Mouse (Mus musculus) hindbrain, embryonic 15.5 days (tissue): ENCODE results near the gene Mcm2. TPM values are rescaled to one million over a fixed set of nuclear protein-coding genes. Genes with fewer than 3 reads are reported as not detected.

Experiments used
- ATAC-seq: fragments of 200-750 bp; cut with Nextera tagmentation; 2 replicates; pipeline ENCODE4 v1.8.0; 2017; ENCODE audit warnings: low read depth, moderate number of reproducible peaks, moderate TSS enrichment; ENCODE audit not compliant: low FRiP score
- H3K27ac ChIP-seq: fragments of 300-500 bp; sonication (generic); replicated peaks from 2 replicates; pipeline ENCODE4 v1.5.1; 2015; ENCODE audit warnings: mild to moderate bottlenecking, inconsistent platforms
- H3K27me3 ChIP-seq: fragments of 300-500 bp; sonication (generic); 2 replicates; pipeline ENCODE4 v1.6.1; 2015; ENCODE audit warnings: control low read depth, inconsistent platforms
- H3K36me3 ChIP-seq: fragments of 300-500 bp; sonication (generic); 2 replicates; pipeline ENCODE4 v1.6.1; 2015; ENCODE audit warnings: control low read depth, inconsistent platforms
- H3K4me1 ChIP-seq: fragments of 300-500 bp; sonication (generic); replicated peaks from 2 replicates; pipeline ENCODE4 v1.6.1; 2015; ENCODE audit warnings: control low read depth, inconsistent platforms
- H3K4me2 ChIP-seq: fragments of 300-500 bp; sonication (generic); 2 replicates; pipeline ENCODE4 v1.6.1; 2015; ENCODE audit warnings: moderate library complexity, mild to moderate bottlenecking, inconsistent platforms
- H3K4me3 ChIP-seq: fragments of 300-500 bp; sonication (generic); 2 replicates; pipeline ENCODE4 v1.5.1; 2015; ENCODE audit warnings: mild to moderate bottlenecking, inconsistent platforms
- H3K9ac ChIP-seq: fragments of 300-500 bp; sonication (generic); 2 replicates; pipeline ENCODE4 v1.6.1; 2015; ENCODE audit warnings: inconsistent platforms
- H3K9me3 ChIP-seq: fragments of 300-500 bp; sonication (generic); 2 replicates; pipeline ENCODE4 v1.6.1; 2016; ENCODE audit warnings: control low read depth, inconsistent platforms
- WGBS: fragments of 180-500 bp; shearing (Covaris S2); methylation state at CpG from one replicate; pipeline ENCODE4 v1.1.7; 2015; 5-methylcytosine and 5-hydroxymethylcytosine counted together
- polyA plus RNA-seq: library from polyadenylated mRNA; unstranded; fragments of >200 nt; fragmentation: Nextera tagmentation; extraction: Ambion mirVana; gene quantifications from 2 replicates; pipeline ENCODE4 v1.2.1, GENCODE M21; 2015

Mcm2 gene
- polyA plus RNA-seq, 1 experiment from 2014 or later, result 34.0 TPM

DNA sequence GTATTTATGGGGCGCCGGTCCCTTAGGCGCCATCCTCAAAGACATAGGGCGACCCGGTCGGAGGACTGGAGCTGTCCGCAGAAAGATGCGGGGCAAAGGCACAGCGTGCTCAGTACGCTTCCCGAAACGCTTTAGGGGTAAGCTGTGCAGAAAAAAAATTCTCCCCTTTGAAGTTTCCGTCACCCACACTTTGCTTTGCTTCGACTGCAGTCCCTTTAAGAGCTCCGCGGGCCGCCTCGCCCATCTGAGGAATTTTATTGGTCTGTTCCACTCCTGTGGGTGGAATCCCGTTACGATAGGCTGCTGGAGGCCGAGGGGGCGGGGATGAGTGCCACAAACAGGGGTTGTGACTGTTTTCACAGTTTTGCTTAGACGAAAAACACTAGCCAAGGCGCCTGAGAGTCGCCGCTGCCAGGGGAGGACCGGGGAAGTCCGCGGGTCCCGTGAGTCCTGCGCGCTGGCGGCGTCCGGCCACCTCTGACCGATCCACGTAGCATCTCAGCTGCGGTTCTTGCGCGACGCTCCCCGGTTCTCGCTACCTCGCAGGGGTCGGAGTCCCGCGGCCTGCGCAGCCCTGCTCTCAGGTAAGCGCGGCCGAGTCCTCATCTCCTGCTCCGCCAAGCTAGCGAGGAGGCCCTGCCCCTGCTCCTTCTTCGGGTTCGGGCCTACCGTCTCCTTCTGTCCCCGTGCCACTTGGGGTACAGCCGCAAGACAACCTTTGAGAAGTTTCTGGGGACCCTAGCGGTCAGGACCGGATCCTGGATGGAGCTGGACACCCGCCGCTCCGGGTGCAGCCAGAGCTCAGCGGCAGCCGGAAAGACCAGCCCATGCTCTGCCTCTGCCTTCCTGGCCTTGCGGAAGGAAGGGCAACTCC, 3.6 kb upstream of the Mcm2 start, which contains the start of gene Tpra1:
TSS of gene Tpra1 (plus strand) at position 305 of the 874 bp plus-strand sequence.
- Histone ChIP-seq H3K9ac (peak within 1 kb of the TSS; percentile 81), H3K4me1 (peaks cover 61% of the 10 kb centered on the region), H3K27me3 (no peaks in the 10 kb centered on the region), H3K9me3 (no peaks in the 10 kb centered on the region), H3K4me3 (peak within 1 kb of the TSS; percentile 64), H3K36me3 (no peaks in the 10 kb centered on the region), H3K4me2 (peak within 1 kb of the TSS; percentile 99), H3K27ac (peak within 1 kb of the TSS; percentile 88)
- under 1% methylated on average over 66 of the region's 66 CpGs for WGBS
- peak; percentile 90 for ATAC-seq

DNA sequence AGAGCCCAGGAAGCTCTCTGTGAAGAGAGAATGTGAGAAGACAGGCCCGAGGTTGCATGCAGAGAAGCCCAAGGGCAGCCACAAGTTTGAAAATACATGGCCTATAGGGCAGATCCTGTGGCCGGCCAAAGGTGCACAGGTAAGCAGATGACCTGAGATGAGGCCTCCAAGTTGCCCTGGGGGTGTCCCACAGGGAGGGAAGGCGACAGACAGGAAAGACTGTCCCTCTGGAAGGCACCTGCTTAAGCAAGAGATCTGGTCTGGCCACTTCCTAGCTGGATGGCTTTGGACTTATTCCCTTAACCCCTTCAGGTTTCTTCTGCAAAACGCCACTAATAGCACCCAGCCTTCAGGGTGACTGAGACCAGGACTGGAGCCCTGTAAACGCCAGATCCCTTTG, 2.9 kb upstream of the Mcm2 start:
- H3K9ac ChIP-seq, result peak overlapping the region; percentile 81
- peak overlapping the region; percentile 64 for H3K4me3 ChIP-seq
- peak overlapping the region; percentile 99 for H3K4me2 ChIP-seq
- no peaks in the 10 kb centered on the region for H3K36me3 ChIP-seq
- peak; percentile 0; the same call in 1 of the 2 replicates for ATAC-seq
- peak overlapping the region; percentile 81 for H3K27ac ChIP-seq
- peaks cover 58% of the 10 kb centered on the region for H3K4me1 ChIP-seq
- no peaks in the 10 kb centered on the region for H3K27me3 ChIP-seq
- no peaks in the 10 kb centered on the region for H3K9me3 ChIP-seq
- 7% methylated on average over 5 of the region's 5 CpGs for WGBS

DNA sequence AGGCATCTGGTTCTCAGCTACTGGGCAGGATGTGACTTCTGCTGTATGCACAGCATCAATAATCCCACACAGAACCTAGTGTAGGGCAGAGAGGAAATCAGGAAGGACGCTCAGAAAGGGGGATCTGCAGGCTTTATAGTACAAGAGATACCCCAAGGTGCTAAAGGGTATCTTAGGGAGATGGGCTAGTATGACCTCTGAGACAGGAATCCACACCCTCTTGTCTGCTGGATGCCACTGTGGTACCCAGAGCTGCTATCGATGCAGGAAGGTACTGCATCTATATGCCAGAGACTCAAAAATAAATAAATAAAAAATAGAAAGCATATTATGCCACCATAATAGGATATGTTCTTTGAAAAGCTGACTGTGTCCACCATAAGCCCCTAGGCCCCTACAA, 1.0 kb upstream of the Mcm2 start:
- H3K4me2 ChIP-seq, result no peak overlapping the region
- ATAC-seq, result no peak
- H3K9ac ChIP-seq, result no peak overlapping the region
- H3K36me3 ChIP-seq, result no peaks in the 10 kb centered on the region
- H3K27ac ChIP-seq, result no peak overlapping the region
- no peak overlapping the region for H3K4me3 ChIP-seq
- H3K9me3 ChIP-seq, result no peaks in the 10 kb centered on the region
- 92% methylated on average over 2 of the region's 2 CpGs for WGBS
- H3K27me3 ChIP-seq, result no peaks in the 10 kb centered on the region
- H3K4me1 ChIP-seq, result peaks cover 51% of the 10 kb centered on the region

DNA sequence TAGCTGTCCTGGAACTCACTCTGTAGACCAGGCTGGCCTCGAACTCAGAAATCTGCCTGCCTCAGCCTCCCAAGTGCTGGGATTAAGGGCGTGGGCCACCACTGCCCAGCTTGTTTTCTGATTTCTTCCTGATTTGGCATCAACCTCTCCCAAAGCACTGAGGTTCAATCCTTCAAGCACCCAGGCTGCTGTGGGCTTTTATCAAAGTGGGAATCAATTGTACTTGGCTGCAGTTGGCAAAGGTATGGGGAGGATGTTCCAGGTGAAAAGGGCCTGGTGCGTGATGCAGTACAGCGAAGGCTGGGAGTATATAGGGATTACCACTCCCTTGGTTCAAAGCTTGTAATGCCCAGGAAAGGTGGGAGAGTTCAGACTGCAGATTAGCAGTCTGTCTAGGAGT, 506 bp upstream of the Mcm2 start:
- Histone ChIP-seq H3K9ac (no peak overlapping the region), H3K27me3 (no peaks in the 10 kb centered on the region), H3K36me3 (no peaks in the 10 kb centered on the region), H3K4me2 (peak overlapping the region; percentile 94), H3K4me3 (peak overlapping the region; percentile 60), H3K27ac (no peak overlapping the region), H3K4me1 (peaks cover 45% of the 10 kb centered on the region), H3K9me3 (no peaks in the 10 kb centered on the region)
- ATAC-seq, result no peak
- WGBS, result 62% methylated on average over 4 of the region's 4 CpGs

DNA sequence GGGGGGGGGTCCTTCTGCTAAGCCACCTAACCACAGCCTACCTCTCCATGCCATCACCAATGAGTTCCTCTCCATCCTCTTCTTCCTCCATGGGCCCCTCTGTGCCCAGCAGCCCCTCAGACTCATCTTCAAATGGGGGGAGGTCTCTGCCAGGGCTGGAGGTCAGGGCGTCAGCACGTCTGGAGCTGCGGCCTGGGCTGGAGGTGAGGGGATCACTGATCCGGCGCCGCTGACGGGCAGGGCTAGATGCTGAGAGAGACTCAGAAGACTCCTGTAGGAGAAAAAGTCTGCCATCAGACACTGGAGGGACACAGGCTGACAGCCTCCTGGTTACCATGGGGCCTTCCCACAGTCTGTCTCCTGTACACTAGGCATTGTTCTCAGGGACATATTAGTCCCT, 1.3 kb downstream of the Mcm2 start:
- WGBS, result 67% methylated on average over 7 of the region's 7 CpGs
- Histone ChIP-seq H3K4me3 (no peak overlapping the region), H3K9ac (no peak overlapping the region), H3K27ac (no peak overlapping the region), H3K36me3 (no peaks in the 10 kb centered on the region), H3K4me2 (peak overlapping the region; percentile 94), H3K4me1 (peaks cover 30% of the 10 kb centered on the region), H3K9me3 (no peaks in the 10 kb centered on the region), H3K27me3 (no peaks in the 10 kb centered on the region)
- no peak for ATAC-seq

DNA sequence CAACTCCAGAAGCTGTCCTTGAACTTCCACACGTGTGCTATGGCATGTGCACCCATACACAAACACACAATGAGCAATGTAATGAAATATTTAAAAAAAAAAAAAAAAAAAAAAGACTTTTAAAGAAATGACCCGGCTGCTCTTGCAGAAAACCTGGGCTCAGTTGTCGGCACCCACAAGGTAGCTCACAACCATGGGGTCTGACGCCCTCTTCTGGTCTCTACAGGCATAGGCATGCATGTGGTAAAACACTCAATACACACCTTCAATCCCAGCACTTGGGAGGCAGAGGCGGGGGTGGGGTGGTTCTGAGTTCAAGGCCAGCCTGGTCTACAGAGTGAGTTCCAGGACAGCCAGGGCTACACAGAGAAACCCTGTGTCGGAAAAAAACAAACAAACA, 2.6 kb downstream of the Mcm2 start:
- peaks cover 10% of the 10 kb centered on the region; the same call in 1 of the 2 replicates for H3K36me3 ChIP-seq
- H3K4me3 ChIP-seq, result no peak overlapping the region
- no peak overlapping the region for H3K27ac ChIP-seq
- WGBS, result 86% methylated on average over 6 of the region's 6 CpGs
- peaks cover 21% of the 10 kb centered on the region for H3K4me1 ChIP-seq
- no peak overlapping the region for H3K4me2 ChIP-seq
- ATAC-seq, result no peak
- no peaks in the 10 kb centered on the region for H3K27me3 ChIP-seq
- H3K9me3 ChIP-seq, result no peaks in the 10 kb centered on the region
- no peak overlapping the region for H3K9ac ChIP-seq

DNA sequence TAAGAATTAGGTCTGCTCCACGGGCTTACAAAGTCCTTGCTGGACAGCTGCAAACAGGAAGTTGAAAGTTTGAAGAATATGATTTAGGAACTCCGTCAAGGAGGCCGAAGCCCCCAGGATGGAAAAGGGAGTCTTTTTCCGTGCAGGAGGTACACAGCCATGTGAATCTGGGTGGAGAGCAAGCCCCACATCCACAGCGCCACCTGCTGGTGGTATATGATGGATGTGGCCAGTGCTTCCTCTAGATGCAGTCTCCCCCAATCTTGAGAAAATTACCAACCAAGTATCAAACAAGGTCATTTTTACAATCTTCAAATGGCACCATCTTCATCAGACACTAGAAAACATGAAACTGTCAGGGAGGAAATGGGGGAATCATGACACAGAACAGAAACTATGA, 5.0 kb downstream of the Mcm2 start:
- H3K27me3 ChIP-seq, result no peaks in the 10 kb centered on the region
- 61% methylated on average over 5 of the region's 5 CpGs for WGBS
- no peak overlapping the region for H3K9ac ChIP-seq
- peaks cover 10% of the 10 kb centered on the region; the same call in 1 of the 2 replicates for H3K36me3 ChIP-seq
- no peak overlapping the region for H3K27ac ChIP-seq
- no peak overlapping the region for H3K4me2 ChIP-seq
- no peak overlapping the region for H3K4me3 ChIP-seq
- ATAC-seq, result no peak
- peaks cover 16% of the 10 kb centered on the region for H3K4me1 ChIP-seq
- H3K9me3 ChIP-seq, result no peaks in the 10 kb centered on the region

DNA sequence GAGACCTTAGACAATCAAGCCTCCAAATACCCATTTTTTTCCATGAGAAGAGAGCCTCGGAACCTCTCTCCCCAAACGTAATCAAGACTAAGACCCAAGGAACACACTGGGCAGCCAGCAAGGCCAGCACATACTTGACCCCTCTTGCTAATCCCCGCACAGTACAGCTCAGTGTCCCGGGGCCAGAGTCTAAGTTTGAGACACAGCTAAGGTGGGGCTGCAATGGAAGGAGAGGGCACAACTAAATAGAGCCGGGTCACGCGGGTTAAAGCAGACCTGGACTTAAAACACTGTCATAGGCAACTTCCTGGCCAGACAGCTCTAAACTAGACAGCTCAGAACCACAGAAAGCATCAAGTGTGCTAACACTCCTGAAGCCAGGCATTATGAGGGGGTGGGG, 7.7 kb downstream of the Mcm2 start:
- Histone ChIP-seq H3K27ac (no peak overlapping the region), H3K4me2 (no peak overlapping the region), H3K4me3 (no peak overlapping the region), H3K4me1 (no peaks in the 10 kb centered on the region), H3K9me3 (no peaks in the 10 kb centered on the region), H3K9ac (no peak overlapping the region), H3K36me3 (peaks cover 12% of the 10 kb centered on the region; the same call in 1 of the 2 replicates), H3K27me3 (no peaks in the 10 kb centered on the region)
- 92% methylated on average over 7 of the region's 7 CpGs for WGBS
- no peak for ATAC-seq

DNA sequence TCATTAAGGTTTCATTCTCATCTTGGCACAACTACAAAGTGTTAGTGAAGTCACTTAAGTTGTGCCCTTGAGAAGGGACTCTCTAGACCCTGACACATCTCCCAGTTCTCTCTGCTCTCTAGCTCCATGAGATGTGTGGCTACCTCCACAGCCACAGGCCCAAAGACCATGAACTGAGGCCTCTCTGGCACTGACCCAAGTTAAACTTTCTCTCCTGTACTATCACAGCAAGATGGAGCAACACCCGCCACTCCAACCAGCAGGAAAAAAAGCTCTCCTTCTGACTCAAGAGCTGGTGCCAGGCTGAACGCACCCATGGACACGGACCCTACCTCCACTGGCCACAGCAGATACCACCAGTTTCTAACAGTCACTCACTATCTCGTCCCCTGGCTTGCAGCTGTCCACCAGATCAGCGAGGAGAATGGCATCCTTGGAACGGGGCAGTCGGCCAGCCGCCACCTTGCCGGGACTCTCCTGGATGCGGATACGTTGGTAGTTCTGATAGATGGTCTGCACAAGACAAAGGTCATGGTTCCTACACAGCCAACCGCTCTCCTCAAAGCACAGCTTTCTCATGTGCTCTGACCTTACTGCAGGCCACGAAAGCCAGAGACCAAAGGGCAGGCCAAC, 9.1 kb downstream of the Mcm2 start:
- H3K4me3 ChIP-seq, result no peak overlapping the region
- ATAC-seq, result no peak
- no peaks in the 10 kb centered on the region for H3K27me3 ChIP-seq
- H3K9ac ChIP-seq, result no peak overlapping the region
- no peak overlapping the region for H3K4me2 ChIP-seq
- H3K4me1 ChIP-seq, result no peaks in the 10 kb centered on the region
- 89% methylated on average over 13 of the region's 13 CpGs for WGBS
- no peak overlapping the region for H3K27ac ChIP-seq
- H3K9me3 ChIP-seq, result no peaks in the 10 kb centered on the region
- H3K36me3 ChIP-seq, result peaks cover 12% of the 10 kb centered on the region; the same call in 1 of the 2 replicates

DNA sequence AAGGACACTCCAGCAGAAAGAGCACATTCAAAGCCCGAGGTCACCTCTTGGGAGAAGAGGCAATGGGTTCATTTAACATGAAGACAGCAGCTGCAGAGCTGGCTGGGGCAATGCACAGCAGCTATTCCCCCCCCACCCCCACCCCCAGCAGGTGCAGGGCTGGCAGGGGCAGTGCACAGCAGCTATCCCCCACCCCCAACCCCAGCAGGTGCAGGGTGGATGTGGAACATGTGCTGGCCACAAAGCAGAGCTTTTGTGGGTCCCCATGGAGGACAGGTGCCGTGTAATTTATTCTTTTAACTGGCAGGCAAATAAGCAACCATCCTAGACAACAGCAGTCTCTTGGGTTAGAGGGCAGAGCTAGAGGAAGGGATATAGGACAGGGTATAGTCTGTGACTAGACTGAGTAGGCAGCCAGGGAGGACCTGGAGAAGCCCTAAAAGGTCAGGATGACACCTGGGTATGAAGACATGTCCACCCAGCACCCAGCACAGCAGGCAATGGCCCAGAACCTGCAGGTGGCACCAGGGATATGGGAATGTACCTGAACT, 12.1 kb downstream of the Mcm2 start:
- 39% methylated on average over 2 of the region's 2 CpGs for WGBS
- no peak overlapping the region for H3K27ac ChIP-seq

DNA sequence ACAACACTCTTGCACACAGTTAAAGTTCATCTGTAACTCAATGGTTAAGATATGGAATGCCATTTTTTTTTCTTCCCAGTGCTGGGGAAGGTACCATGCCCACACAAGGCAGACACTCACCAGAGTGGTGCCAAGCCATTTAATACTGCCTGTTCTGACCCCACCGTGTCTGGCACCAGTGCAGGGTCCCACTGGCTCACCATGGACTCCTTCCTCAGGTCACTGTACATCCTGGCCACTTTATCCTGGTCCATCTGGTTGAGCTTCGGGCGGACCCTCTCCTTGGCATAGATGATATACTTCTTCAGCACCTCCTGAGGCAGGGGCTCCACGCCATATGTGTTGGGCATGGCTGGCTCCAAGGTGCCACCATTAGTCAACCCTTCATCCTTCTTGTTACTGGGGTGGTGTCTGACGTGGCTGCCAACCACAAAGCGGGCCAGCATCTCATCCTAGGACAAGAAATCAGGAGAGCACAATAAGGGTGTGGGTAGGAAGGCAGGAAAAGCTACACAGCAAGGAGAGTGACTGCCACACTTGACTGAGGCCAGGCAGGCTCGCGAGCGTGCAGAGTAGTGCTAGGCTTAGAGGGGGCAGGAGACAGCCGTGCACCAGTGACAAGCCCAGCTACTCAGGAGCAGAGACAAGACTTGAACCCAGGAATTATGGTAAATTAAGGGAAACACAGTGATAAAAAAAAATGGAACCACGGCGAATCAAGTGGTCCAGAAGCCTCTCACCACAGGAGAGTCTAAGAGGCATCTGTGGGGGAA, 12.8 kb downstream of the Mcm2 start:
- H3K4me1 ChIP-seq, result no peaks in the 10 kb centered on the region
- no peak for ATAC-seq
- no peak overlapping the region for H3K4me3 ChIP-seq
- no peak overlapping the region for H3K27ac ChIP-seq
- WGBS, result 76% methylated on average over 12 of the region's 12 CpGs
- H3K36me3 ChIP-seq, result 0 out of 2 replicates have a peak, but pooled peaks cover 7% of the 10 kb centered on the region
- no peaks in the 10 kb centered on the region for H3K27me3 ChIP-seq
- H3K9me3 ChIP-seq, result no peaks in the 10 kb centered on the region
- H3K4me2 ChIP-seq, result no peak overlapping the region
- no peak overlapping the region for H3K9ac ChIP-seq

More for the DNA sequence above, 12.1 kb downstream of the Mcm2 start:
- Histone ChIP-seq H3K27me3 (no peaks in the 10 kb centered on the region), H3K36me3 (peaks cover 11% of the 10 kb centered on the region; the same call in 1 of the 2 replicates), H3K4me2 (no peak overlapping the region), H3K4me3 (no peak overlapping the region), H3K9ac (no peak overlapping the region), H3K9me3 (no peaks in the 10 kb centered on the region), H3K4me1 (no peaks in the 10 kb centered on the region)
- ATAC-seq, result 0 out of 2 replicates have a peak, but pooled peaks have one; percentile 49
